Mouse (Mus musculus) liver, embryonic 11.5 days (tissue): ENCODE data around the gene Gm6592. TPM values are rescaled to one million over a fixed set of nuclear protein-coding genes. Genes with fewer than 3 reads are reported as not detected.
A peak's percentile ranks its signal among the peaks of the same experiment; 100 is the strongest.

Experiments used
- ATAC-seq: fragments of 200-750 bp; cut with Nextera tagmentation; replicated peaks from 2 replicates; pipeline ENCODE4 v1.8.0; 2017; ENCODE audit warnings: moderate number of reproducible peaks, mild to moderate bottlenecking, moderate TSS enrichment, moderate library complexity; ENCODE audit not compliant: low FRiP score
- DNase-seq: peaks from one replicate; pipeline ENCODE4 v3.0.0-alpha.2; 2017; ENCODE audit warnings: low spot score
- H3K27ac ChIP-seq: fragments of 300-500 bp; sonication (generic); 2 replicates; pipeline ENCODE4 v1.5.1; 2014; ENCODE audit warnings: mild to moderate bottlenecking, low read depth, low read length, control low read depth
- H3K27me3 ChIP-seq: fragments of 300-500 bp; sonication (generic); replicated peaks from 2 replicates; pipeline ENCODE4 v1.6.1; 2014; ENCODE audit warnings: low read length, mixed read lengths; ENCODE audit not compliant: control insufficient read depth, insufficient read depth
- H3K36me3 ChIP-seq: fragments of 300-500 bp; sonication (generic); 2 replicates; pipeline ENCODE4 v1.6.1; 2014; ENCODE audit warnings: mild to moderate bottlenecking, low read length, moderate library complexity, mixed read lengths; ENCODE audit not compliant: control insufficient read depth, insufficient read depth
- H3K4me1 ChIP-seq: fragments of 300-500 bp; sonication (generic); replicated peaks from 2 replicates; pipeline ENCODE4 v1.6.1; 2014; ENCODE audit warnings: low read length, mixed read lengths; ENCODE audit not compliant: control insufficient read depth, insufficient read depth
- H3K4me2 ChIP-seq: fragments of 300-500 bp; sonication (generic); 2 replicates; pipeline ENCODE4 v1.6.1; 2014; ENCODE audit warnings: mild to moderate bottlenecking, control low read depth, moderate library complexity
- H3K4me3 ChIP-seq: fragments of 300-500 bp; sonication (generic); 2 replicates; pipeline ENCODE4 v1.5.1; 2014; ENCODE audit warnings: low read depth, low read length, control low read depth
- H3K9ac ChIP-seq: fragments of 300-500 bp; sonication (generic); 2 replicates; pipeline ENCODE4 v1.6.1; 2014; ENCODE audit warnings: low read depth, low read length, control low read depth
- H3K9me3 ChIP-seq: fragments of 300-500 bp; sonication (generic); 2 replicates; pipeline ENCODE4 v1.6.1; 2016; ENCODE audit warnings: low read length, inconsistent platforms, mixed read lengths; ENCODE audit not compliant: control insufficient read depth
- WGBS: fragments of 180-500 bp; shearing (Covaris S2); extraction: QIAGEN DNeasy Blood & Tissue Kit; methylation state at CpG from one replicate; pipeline ENCODE4 v1.1.7; 2014; 5-methylcytosine and 5-hydroxymethylcytosine counted together
- polyA plus RNA-seq: library from polyadenylated mRNA; unstranded; fragments of >200 nt; fragmentation: Nextera tagmentation; extraction: Ambion mirVana; gene quantifications from 2 replicates; pipeline ENCODE4 v1.2.1, GENCODE M21; 2014

The Gm6592 gene
- polyA plus RNA-seq, 1 experiment from 2014 or later = not detected

GRCm38 (mm10) chrX:8893182-8893651, 49.4 kb downstream of the Gm6592 start:
- ATAC-seq (peak; percentile 29; the same call in 1 of the 2 replicates), DNase-seq (no peak)
- H3K4me1 ChIP-seq = no peaks in the 10 kb centered on the region
- H3K9ac ChIP-seq = 0 out of 2 replicates have a peak overlapping the region, but pooled peaks have one; percentile 30
- H3K27me3 ChIP-seq = peaks cover 31% of the 10 kb centered on the region
- peak overlapping the region; percentile 47 for H3K4me3 ChIP-seq
- WGBS = 17% methylated on average over 27 of the region's 42 CpGs
- H3K4me2 ChIP-seq = peak overlapping the region; percentile 59
- H3K36me3 ChIP-seq = no peaks in the 10 kb centered on the region
- no peaks in the 10 kb centered on the region for H3K9me3 ChIP-seq
- H3K27ac ChIP-seq = no peak overlapping the region

Other genes starting within 250 kb of the Gm6592 start
- gene Ssxb8, start 153.2 kb upstream of the Gm6592 start, polyA plus RNA-seq = not detected in 2 replicates
- not detected in 2 replicates for gene Ssx9, start 95.6 kb upstream of the Gm6592 start, polyA plus RNA-seq
- not detected in 2 replicates for gene Ssxb5, start 40.3 kb upstream of the Gm6592 start, polyA plus RNA-seq
- not detected in 2 replicates for gene Gm5751, start 30.3 kb downstream of the Gm6592 start, polyA plus RNA-seq
- gene B630019K06Rik, start 48.4 kb downstream of the Gm6592 start, polyA plus RNA-seq = 1.1 and 1.2 TPM in 2 replicates
- not detected in 2 replicates for gene Fthl17b, start 119.0 kb downstream of the Gm6592 start, polyA plus RNA-seq
- not detected in 2 replicates for gene Fthl17c, start 132.6 kb downstream of the Gm6592 start, polyA plus RNA-seq
- gene Fthl17d, start 142.8 kb downstream of the Gm6592 start, polyA plus RNA-seq = not detected in 2 replicates
- not detected in 2 replicates for gene Fthl17e, start 189.5 kb downstream of the Gm6592 start, polyA plus RNA-seq
- gene Fthl17f, start 219.0 kb downstream of the Gm6592 start, polyA plus RNA-seq = not detected in 2 replicates